12 mouse cellular contexts compared by ENCODE assay signal in genomic region chr9:83882191-83882590, GRCm38 (mm10). TPM values are rescaled to one million over a fixed set of nuclear protein-coding genes. Genes with fewer than 3 reads are reported as not detected.
DNase-seq lines count a peak whose midpoint lies in the region; ATAC-seq and TF ChIP-seq lines count a peak whose summit lies in the region.
"Had no signal": no experiment of that assay in that cellular context is flagged by ENCODE, and none has a peak within 500 bp of the region (broad histone marks: within the 10 kb centered on the region; RNA-seq: fewer than 3 reads in every experiment).

No protein-coding gene starts in this region.

- intact Hi-C loops in gastrocnemius, adult 2 months (cut with DNase I), result no loop called here

- peak; percentile 49; the same call in 1 of the 2 replicates for ATAC-seq in stomach, postnatal 0 days (ENCODE audit: low FRiP score, low TSS enrichment)
- ATAC-seq in erythroid progenitor cell, adult 5-6 weeks (replicated peaks; ENCODE audit: low FRiP score, poor library complexity, severe bottlenecking), result no peak
- ATAC-seq: CD4-positive, CD25-positive, alpha-beta regulatory T cell, adult 4 months; forebrain, embryonic 16.5 days; intestine, postnatal 0 days had no signal

- H3K36me3 ChIP-seq in stomach, postnatal 0 days (ENCODE audit: control insufficient read depth, insufficient read depth, low read length), result no peaks in the 10 kb centered on the region
- H3K36me3 ChIP-seq: hindbrain, embryonic 12.5 days had no signal

- 63% methylated on average over 6 of the region's 6 CpGs for WGBS in stomach, postnatal 0 days

- DNase-seq in gastrocnemius, adult 2 months, result peak; percentile 17
- DNase-seq in gastrocnemius, postnatal 25 days, result no peak
- peak; percentile 78 for DNase-seq in Muller cell, postnatal 12 days (ENCODE audit: inconsistent ontology term)
- peak; percentile 41 to 47 for DNase-seq in adrenal gland, postnatal 36 days
- peak; percentile 16 for DNase-seq in stomach, postnatal 0 days (ENCODE audit: low spot score)
- no peak for DNase-seq in thymus, postnatal 25 days
- DNase-seq: gastrocnemius, postnatal 14 days had no signal

- H3K27me3 ChIP-seq in stomach, postnatal 0 days (ENCODE audit: control insufficient read depth, insufficient read depth, low read length), result no peaks in the 10 kb centered on the region
- H3K27me3 ChIP-seq: hindbrain, embryonic 12.5 days had no signal

- no peak overlapping the region for H3K4me3 ChIP-seq in gastrocnemius, adult 2 months
- H3K4me3 ChIP-seq in stomach, postnatal 0 days (ENCODE audit: low read depth, low read length), result no peak overlapping the region
- H3K4me3 ChIP-seq: hindbrain, embryonic 12.5 days had no signal

- no peak overlapping the region for H3K27ac ChIP-seq in gastrocnemius, adult 2 months
- 0 out of 2 replicates have a peak overlapping the region, but pooled peaks have one; percentile 41 for H3K27ac ChIP-seq in stomach, postnatal 0 days (replicated peaks)
- H3K27ac ChIP-seq: hindbrain, embryonic 12.5 days had no signal

- TF ChIP-seq EP300 in stomach, postnatal 0 days (optimal IDR thresholded peaks at IDR 0.05), result peak; percentile 94

- no peaks in the 10 kb centered on the region for H3K4me1 ChIP-seq in stomach, postnatal 0 days (replicated peaks; ENCODE audit: control insufficient read depth, insufficient read depth)
- H3K4me1 ChIP-seq: hindbrain, embryonic 12.5 days had no signal

- no peak overlapping the region for H3K4me2 ChIP-seq in stomach, postnatal 0 days (replicated peaks; ENCODE audit: low read depth)
- H3K4me2 ChIP-seq: hindbrain, embryonic 12.5 days had no signal

- H3K9ac ChIP-seq in stomach, postnatal 0 days (ENCODE audit: low read length), result no peak overlapping the region
- H3K9ac ChIP-seq: hindbrain, embryonic 12.5 days had no signal

- H3K9me3 ChIP-seq in stomach, postnatal 0 days (ENCODE audit: control insufficient read depth, low read length), result no peaks in the 10 kb centered on the region
- H3K9me3 ChIP-seq: hindbrain, embryonic 12.5 days had no signal

- no peak for TF ChIP-seq CTCF in gastrocnemius, adult 2 months (IDR thresholded peaks at IDR 0.05)
- TF ChIP-seq CTCF in stomach, postnatal 0 days (IDR thresholded peaks at IDR 0.05; ENCODE audit: low read depth), result no peak; the same call in 1 of the 2 replicates

RNA-seq across cellular contexts. Expression of gene Bckdhb, which starts 42.8 kb away (rescaled TPM):
- total RNA-seq in gastrocnemius, adult 2 months (2021), result 10 to 100 TPM; 33.1 to 72.5 TPM
- total RNA-seq in gastrocnemius, postnatal 25 days (2021), result 10 to 100 TPM; 32.9 to 37.9 TPM
- total RNA-seq in adrenal gland, postnatal 36 days (2021), result 10 to 100 TPM; 61.3 to 84.7 TPM
- polyA plus RNA-seq in stomach, postnatal 0 days (2015; fragmentation: Nextera tagmentation; extraction: Ambion mirVana), result 25.2 and 27.2 TPM in 2 replicates
- total RNA-seq in erythroid progenitor cell, adult 5-6 weeks (2015; ENCODE audit: low replicate concordance), result 5.0 TPM in 1 of 2 replicates, not detected in the other
- not detected in 2 replicates for total RNA-seq in erythroid progenitor cell, adult 5-6 weeks (2017; ENCODE audit: low replicate concordance)

RNA-seq across cellular contexts. Expression of gene Ttk, which starts 47.7 kb away (rescaled TPM):
- under 1 TPM; 0.08 to 0.14 TPM for total RNA-seq in gastrocnemius, adult 2 months (2021)
- under 1 TPM; 0.10 to 0.48 TPM for total RNA-seq in gastrocnemius, postnatal 25 days (2021)
- 1 to 10 TPM; 1.9 to 3.3 TPM for total RNA-seq in adrenal gland, postnatal 36 days (2021)
- 4.5 and 5.5 TPM in 2 replicates for polyA plus RNA-seq in stomach, postnatal 0 days (2015; fragmentation: Nextera tagmentation; extraction: Ambion mirVana)
- total RNA-seq in erythroid progenitor cell, adult 5-6 weeks (2015; ENCODE audit: low replicate concordance), result 64.9 and 65.8 TPM in 2 replicates
- total RNA-seq in erythroid progenitor cell, adult 5-6 weeks (2017; ENCODE audit: low replicate concordance), result 79.8 and 84.0 TPM in 2 replicates

Comparison
In these comparisons a context has a peak if more than half of its experiments do, and no peak if none do; other contexts are left out.
1. DNase-seq: peak in gastrocnemius, adult 2 months (single experiment), Muller cell, postnatal 12 days (single experiment), adrenal gland, postnatal 36 days (2 of 2) and stomach, postnatal 0 days (single experiment); none in gastrocnemius, postnatal 25 days (single experiment) and thymus, postnatal 25 days (single experiment).
2. RNA of gene Bckdhb, which starts 42.8 kb away (total RNA-seq): 61.3 to 84.7 TPM in adrenal gland, postnatal 36 days, 33.1 to 72.5 TPM in gastrocnemius, adult 2 months and 32.9 to 37.9 TPM in gastrocnemius, postnatal 25 days; 5.0 TPM in erythroid progenitor cell, adult 5-6 weeks; every median in the first group is over 4 times any median in the second.
3. RNA of gene Ttk, which starts 47.7 kb away (total RNA-seq): 64.9 to 84.0 TPM in erythroid progenitor cell, adult 5-6 weeks; 1.9 to 3.3 TPM in adrenal gland, postnatal 36 days, 0.10 to 0.48 TPM in gastrocnemius, postnatal 25 days and 0.08 to 0.14 TPM in gastrocnemius, adult 2 months; every median in the first group is over 10 times any median in the second.